Mouse (Mus musculus): ENCODE measurements at regions not wholly inside any gene's neighbourhood (a gene's known extent, or its start where the extent isn't known, plus 50 kb on each side); places are given as distances from the start of the nearest gene placed in this dataset.

DNA sequence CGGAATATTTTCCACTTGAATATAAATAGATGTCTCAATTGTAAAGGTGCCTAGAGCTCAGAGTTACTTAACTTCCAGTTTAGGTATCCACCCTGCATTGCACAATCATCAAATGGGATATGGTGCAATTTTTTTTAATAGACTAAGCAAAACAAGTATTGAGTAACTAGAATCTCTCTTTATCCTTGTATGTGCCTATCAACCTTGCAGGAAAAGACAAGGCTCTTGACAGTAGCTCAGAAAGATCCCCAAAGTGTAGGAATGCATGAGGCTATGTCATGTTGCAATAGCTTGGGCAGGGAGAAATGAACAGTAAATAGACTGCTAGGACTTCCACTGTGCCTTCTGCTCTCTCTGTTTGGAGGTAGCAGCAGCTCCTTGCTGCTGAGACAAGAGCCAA is 225.6 kb upstream of the Trib2 start:
- H3K9ac ChIP-seq (replicated peaks; ENCODE audit: low read depth, low read length) = no peak overlapping the region
- no peaks in the 10 kb centered on the region for H3K9me3 ChIP-seq (ENCODE audit: control insufficient read depth, low read length)
- H3K27me3 ChIP-seq (ENCODE audit: control insufficient read depth, insufficient read depth, low read length) = no peaks in the 10 kb centered on the region
- 96% methylated on average over 1 of the region's 1 CpGs for WGBS
- H3K36me3 ChIP-seq (ENCODE audit: control insufficient read depth, insufficient read depth, low read length) = no peaks in the 10 kb centered on the region
- no peak overlapping the region for H3K4me2 ChIP-seq (ENCODE audit: low read depth, low read length)
- H3K4me3 ChIP-seq (ENCODE audit: low read depth, low read length) = no peak overlapping the region
- no peak overlapping the region for H3K27ac ChIP-seq (ENCODE audit: low read depth, low read length)
- ATAC-seq (ENCODE audit: low read depth) = no peak
- H3K4me1 ChIP-seq (ENCODE audit: control insufficient read depth, insufficient read depth, low read length) = no peaks in the 10 kb centered on the region

DNA sequence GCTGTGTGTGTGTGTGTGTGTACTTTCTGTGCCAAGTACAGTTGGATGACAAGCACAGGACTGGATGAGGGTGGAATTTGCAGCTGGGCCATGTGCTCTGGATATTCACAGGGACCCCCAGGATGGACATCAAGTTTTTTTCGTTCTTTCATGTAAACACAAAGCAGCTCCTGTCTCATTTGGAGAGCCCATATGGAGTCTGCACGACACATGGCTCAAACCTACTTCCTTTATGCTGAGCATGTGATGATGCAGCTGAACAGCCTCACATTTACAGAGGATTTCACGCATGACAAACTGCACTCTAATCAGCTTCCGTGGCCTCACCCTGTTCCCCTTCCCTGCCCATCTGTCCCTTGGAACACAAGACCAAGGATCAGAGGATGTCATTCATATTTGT is 224.4 kb upstream of the Trib2 start:
- no peaks in the 10 kb centered on the region for H3K4me1 ChIP-seq (ENCODE audit: control insufficient read depth, insufficient read depth, low read length)
- no peaks in the 10 kb centered on the region for H3K36me3 ChIP-seq (ENCODE audit: control insufficient read depth, insufficient read depth, low read length)
- no peak overlapping the region for H3K4me2 ChIP-seq (ENCODE audit: low read depth, low read length)
- H3K9me3 ChIP-seq (ENCODE audit: control insufficient read depth, low read length) = no peaks in the 10 kb centered on the region
- no peak for ATAC-seq (ENCODE audit: low read depth)
- H3K27ac ChIP-seq (ENCODE audit: low read depth, low read length) = no peak overlapping the region
- WGBS = 42% methylated on average over 4 of the region's 4 CpGs
- no peak overlapping the region for H3K4me3 ChIP-seq (ENCODE audit: low read depth, low read length)
- H3K27me3 ChIP-seq (ENCODE audit: control insufficient read depth, insufficient read depth, low read length) = no peaks in the 10 kb centered on the region
- H3K9ac ChIP-seq (replicated peaks; ENCODE audit: low read depth, low read length) = no peak overlapping the region

GRCm38 (mm10) chr12:16035551-16035950 is 218.8 kb upstream of the Trib2 start:
- H3K4me2 ChIP-seq (ENCODE audit: low read depth, low read length) = no peak overlapping the region
- no peaks in the 10 kb centered on the region for H3K9me3 ChIP-seq (ENCODE audit: control insufficient read depth, low read length)
- WGBS = 64% methylated on average over 2 of the region's 2 CpGs
- no peak for ATAC-seq (ENCODE audit: low read depth)
- H3K4me3 ChIP-seq (ENCODE audit: low read depth, low read length) = no peak overlapping the region
- no peaks in the 10 kb centered on the region for H3K36me3 ChIP-seq (ENCODE audit: control insufficient read depth, insufficient read depth, low read length)
- H3K4me1 ChIP-seq (ENCODE audit: control insufficient read depth, insufficient read depth, low read length) = no peaks in the 10 kb centered on the region
- H3K9ac ChIP-seq (replicated peaks; ENCODE audit: low read depth, low read length) = no peak overlapping the region
- no peaks in the 10 kb centered on the region for H3K27me3 ChIP-seq (ENCODE audit: control insufficient read depth, insufficient read depth, low read length)
- no peak overlapping the region for H3K27ac ChIP-seq (ENCODE audit: low read depth, low read length)

DNA sequence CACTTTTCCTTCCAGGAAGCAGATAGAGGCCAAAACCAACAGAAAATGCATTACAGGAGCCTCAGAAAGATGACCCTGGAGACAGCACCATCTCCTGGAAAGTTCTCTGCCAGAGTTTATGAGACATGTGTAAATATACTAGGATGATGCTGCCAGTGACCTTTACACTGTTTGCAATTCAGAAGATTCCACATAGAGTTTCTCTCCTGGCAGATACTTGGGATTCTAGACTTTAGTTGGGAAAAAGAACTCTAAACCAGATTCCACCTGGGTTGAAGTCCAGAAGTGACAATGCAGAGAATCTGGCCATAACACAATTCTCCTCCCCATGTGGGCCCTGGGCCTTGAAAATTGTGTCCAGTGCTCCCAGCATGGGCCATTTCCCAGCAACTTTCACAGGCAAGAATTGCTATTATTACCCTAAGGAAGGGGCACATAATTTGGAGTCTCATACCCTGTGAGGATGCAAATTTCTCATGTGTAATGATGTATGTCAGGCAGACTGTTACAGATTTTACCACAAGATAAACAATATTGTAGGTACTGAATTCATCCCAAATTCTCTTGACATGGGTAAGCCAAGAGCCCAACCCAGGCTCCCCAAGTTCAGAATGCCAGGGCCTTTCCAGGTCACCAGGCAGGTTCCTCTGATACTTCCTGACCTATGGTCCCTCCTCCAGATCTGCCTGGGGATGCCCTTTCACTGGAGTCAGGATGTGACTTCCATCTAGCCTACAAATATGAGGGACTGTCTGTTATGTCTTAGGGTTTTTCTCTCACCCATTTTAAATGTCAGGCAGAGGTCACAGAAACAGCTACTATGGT is 218.2 kb upstream of the Trib2 start:
- Histone ChIP-seq H3K27ac (ENCODE audit: low read depth, low read length) (no peak overlapping the region), H3K9ac (replicated peaks; ENCODE audit: low read depth, low read length) (no peak overlapping the region)

GRCm38 (mm10) chr12:16026654-16027053 is 209.9 kb upstream of the Trib2 start:
- Histone ChIP-seq H3K4me1 (ENCODE audit: control insufficient read depth, insufficient read depth, low read length) (no peaks in the 10 kb centered on the region), H3K4me3 (ENCODE audit: low read depth, low read length) (no peak overlapping the region), H3K9me3 (ENCODE audit: control insufficient read depth, low read length) (no peaks in the 10 kb centered on the region), H3K9ac (replicated peaks; ENCODE audit: low read depth, low read length) (no peak overlapping the region), H3K27me3 (ENCODE audit: control insufficient read depth, insufficient read depth, low read length) (no peaks in the 10 kb centered on the region), H3K4me2 (ENCODE audit: low read depth, low read length) (no peak overlapping the region), H3K27ac (ENCODE audit: low read depth, low read length) (no peak overlapping the region), H3K36me3 (ENCODE audit: control insufficient read depth, insufficient read depth, low read length) (no peaks in the 10 kb centered on the region)
- 4% methylated on average over 1 of the region's 1 CpGs for WGBS
- no peak for ATAC-seq (ENCODE audit: low read depth)

More for the DNA sequence above, 218.2 kb upstream of the Trib2 start:
- H3K36me3 ChIP-seq (ENCODE audit: control insufficient read depth, insufficient read depth, low read length) = no peaks in the 10 kb centered on the region
- no peaks in the 10 kb centered on the region for H3K27me3 ChIP-seq (ENCODE audit: control insufficient read depth, insufficient read depth, low read length)
- no peak overlapping the region for H3K4me3 ChIP-seq (ENCODE audit: low read depth, low read length)
- no peak overlapping the region for H3K4me2 ChIP-seq (ENCODE audit: low read depth, low read length)
- no peaks in the 10 kb centered on the region for H3K9me3 ChIP-seq (ENCODE audit: control insufficient read depth, low read length)
- no peaks in the 10 kb centered on the region for H3K4me1 ChIP-seq (ENCODE audit: control insufficient read depth, insufficient read depth, low read length)
- no peak for ATAC-seq (ENCODE audit: low read depth)

GRCm38 (mm10) chr12:16023273-16023672 is 206.6 kb upstream of the Trib2 start:
- WGBS = 88% methylated on average over 7 of the region's 7 CpGs
- Histone ChIP-seq H3K4me2 (ENCODE audit: low read depth, low read length) (no peak overlapping the region), H3K4me3 (ENCODE audit: low read depth, low read length) (no peak overlapping the region), H3K9ac (replicated peaks; ENCODE audit: low read depth, low read length) (no peak overlapping the region), H3K36me3 (ENCODE audit: control insufficient read depth, insufficient read depth, low read length) (no peaks in the 10 kb centered on the region), H3K9me3 (ENCODE audit: control insufficient read depth, low read length) (no peaks in the 10 kb centered on the region), H3K27me3 (ENCODE audit: control insufficient read depth, insufficient read depth, low read length) (no peaks in the 10 kb centered on the region), H3K27ac (ENCODE audit: low read depth, low read length) (no peak overlapping the region), H3K4me1 (ENCODE audit: control insufficient read depth, insufficient read depth, low read length) (no peaks in the 10 kb centered on the region)
- no peak for ATAC-seq (ENCODE audit: low read depth)

DNA sequence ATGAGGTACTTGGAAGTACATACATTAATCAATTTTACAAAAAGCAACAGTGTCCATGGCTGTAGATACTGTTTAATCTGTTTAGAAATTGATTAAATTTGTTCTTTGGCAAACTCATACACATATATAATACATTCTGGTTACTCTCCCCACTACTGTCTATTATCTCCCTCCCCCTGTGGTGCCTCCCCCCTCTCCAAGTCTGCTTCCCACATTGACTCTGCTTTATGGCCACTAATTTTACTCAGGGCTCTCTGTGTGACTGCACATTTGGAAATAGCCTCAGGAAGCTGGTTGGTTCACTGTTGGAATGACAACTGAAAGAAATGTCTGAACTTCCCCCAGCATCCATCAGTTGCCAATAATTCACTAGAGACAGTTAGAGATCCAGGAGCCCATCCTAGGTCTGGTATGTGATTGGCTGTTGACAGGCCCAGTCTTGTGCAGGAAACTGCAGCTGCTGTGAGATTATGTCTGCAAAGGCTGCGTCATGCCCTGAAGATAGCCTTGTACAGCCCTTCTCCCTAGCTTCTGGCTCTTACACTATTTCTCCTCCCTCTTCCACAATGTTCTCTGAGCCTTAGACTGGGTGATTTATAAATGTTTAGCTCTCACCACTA is 204.6 kb upstream of the Trib2 start:
- H3K27ac ChIP-seq (ENCODE audit: low read depth, low read length) = no peak overlapping the region
- no peak overlapping the region for H3K4me3 ChIP-seq (ENCODE audit: low read depth, low read length)
- H3K27me3 ChIP-seq (ENCODE audit: control insufficient read depth, insufficient read depth, low read length) = no peaks in the 10 kb centered on the region
- H3K36me3 ChIP-seq (ENCODE audit: control insufficient read depth, insufficient read depth, low read length) = no peaks in the 10 kb centered on the region
- H3K9ac ChIP-seq (replicated peaks; ENCODE audit: low read depth, low read length) = no peak overlapping the region
- no peak for ATAC-seq (ENCODE audit: low read depth)
- WGBS = 80% methylated on average over 1 of the region's 1 CpGs
- H3K4me1 ChIP-seq (ENCODE audit: control insufficient read depth, insufficient read depth, low read length) = no peaks in the 10 kb centered on the region
- H3K9me3 ChIP-seq (ENCODE audit: control insufficient read depth, low read length) = no peaks in the 10 kb centered on the region
- no peak overlapping the region for H3K4me2 ChIP-seq (ENCODE audit: low read depth, low read length)

DNA sequence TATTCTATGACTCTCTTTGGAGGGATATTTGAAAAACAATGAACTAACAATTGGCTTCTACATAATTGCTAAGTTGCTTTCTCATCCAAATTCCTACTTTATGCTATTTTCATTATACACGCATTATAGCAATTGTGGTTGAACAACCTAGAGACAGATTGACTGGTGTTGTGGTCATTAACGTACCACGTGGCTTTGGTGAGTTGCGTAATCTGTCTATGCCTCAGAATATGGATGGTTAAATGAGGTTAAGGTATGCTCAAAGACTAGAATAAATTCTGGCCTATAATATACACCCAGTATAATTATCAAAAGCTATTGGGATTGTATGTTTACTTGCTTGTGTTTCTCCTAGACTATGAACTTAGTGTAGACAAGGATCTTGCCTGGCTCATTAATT is 201.5 kb upstream of the Trib2 start:
- Histone ChIP-seq H3K27ac (ENCODE audit: low read depth, low read length) (no peak overlapping the region), H3K36me3 (ENCODE audit: control insufficient read depth, insufficient read depth, low read length) (no peaks in the 10 kb centered on the region), H3K9me3 (ENCODE audit: control insufficient read depth, low read length) (no peaks in the 10 kb centered on the region), H3K4me1 (ENCODE audit: control insufficient read depth, insufficient read depth, low read length) (no peaks in the 10 kb centered on the region), H3K4me2 (ENCODE audit: low read depth, low read length) (no peak overlapping the region), H3K4me3 (ENCODE audit: low read depth, low read length) (no peak overlapping the region), H3K9ac (replicated peaks; ENCODE audit: low read depth, low read length) (no peak overlapping the region), H3K27me3 (ENCODE audit: control insufficient read depth, insufficient read depth, low read length) (no peaks in the 10 kb centered on the region)
- 93% methylated on average over 4 of the region's 4 CpGs for WGBS
- no peak for ATAC-seq (ENCODE audit: low read depth)

DNA sequence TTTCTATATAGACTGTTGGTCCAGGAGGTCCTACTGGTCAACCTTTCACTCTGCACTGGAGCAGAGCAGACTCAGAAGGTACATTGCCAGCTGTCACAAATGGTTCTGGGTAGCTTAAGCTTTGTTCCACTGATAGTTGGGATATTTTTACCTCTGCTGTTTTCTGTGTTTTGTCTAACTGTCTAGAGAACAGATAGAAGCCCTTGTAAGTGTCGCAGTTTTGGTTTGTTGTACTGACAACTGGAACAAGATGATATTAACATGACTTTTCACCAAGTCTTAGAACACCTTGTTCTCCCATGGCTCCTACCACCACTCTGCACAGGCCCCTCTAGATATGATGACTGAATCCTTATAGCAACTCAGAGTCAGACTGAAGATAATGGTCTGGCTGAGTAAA is 199.9 kb upstream of the Trib2 start:
- Histone ChIP-seq H3K4me1 (ENCODE audit: control insufficient read depth, insufficient read depth, low read length) (no peaks in the 10 kb centered on the region), H3K27ac (ENCODE audit: low read depth, low read length) (no peak overlapping the region), H3K4me2 (ENCODE audit: low read depth, low read length) (no peak overlapping the region), H3K27me3 (ENCODE audit: control insufficient read depth, insufficient read depth, low read length) (no peaks in the 10 kb centered on the region), H3K9me3 (ENCODE audit: control insufficient read depth, low read length) (no peaks in the 10 kb centered on the region), H3K4me3 (ENCODE audit: low read depth, low read length) (no peak overlapping the region), H3K36me3 (ENCODE audit: control insufficient read depth, insufficient read depth, low read length) (no peaks in the 10 kb centered on the region), H3K9ac (replicated peaks; ENCODE audit: low read depth, low read length) (no peak overlapping the region)
- 97% methylated on average over 1 of the region's 1 CpGs for WGBS
- no peak for ATAC-seq (ENCODE audit: low read depth)

Measured in neural tube, embryonic 14.5 days (tissue).